Mouse (Mus musculus) adrenal gland, adult 2 months (tissue): ENCODE results near the gene Racgap1. TPM values are rescaled to one million over a fixed set of nuclear protein-coding genes. Genes with fewer than 3 reads are reported as not detected.

Experiments
- DNase-seq: peaks from one replicate; pipeline ENCODE4 v3.0.0; 2021
- polyA plus RNA-seq: library from polyadenylated mRNA; depleted of rRNA; stranded (reverse); fragments of >200 nt; gene quantifications from 2 replicates; pipeline ENCODE4 v1.2.3, GENCODE M21; 2012; rRNA removed
- total RNA-seq, 2 experiments: library from RNA; stranded (reverse); gene quantifications; 2 replicates each; pipeline ENCODE4 v1.2.3; 2021

Gene Racgap1
- total and polyA plus RNA-seq, 3 experiments: 2.7 to 3.7 (median 2.8) TPM

- DNase-seq: peak; percentile 29
Measured at GRCm38 (mm10) chr15:99590429-99591084, 60.9 kb downstream of the Racgap1 start, which contains the start of gene Aqp5. Aqp5 (plus strand) TSS chr15:99590782.

- no peak for DNase-seq
Measured at GRCm38 (mm10) chr15:99589704-99590103, 61.8 kb downstream of the Racgap1 start.

GRCm38 (mm10) chr15:99589237-99589636 is 62.2 kb downstream of the Racgap1 start:
- DNase-seq: no peak

GRCm38 (mm10) chr15:99586525-99586924 is 64.9 kb downstream of the Racgap1 start:
- DNase-seq: no peak

GRCm38 (mm10) chr15:99585741-99586140 is 65.7 kb downstream of the Racgap1 start:
- DNase-seq: peak; percentile 74

- DNase-seq: peak; percentile 15
Measured at GRCm38 (mm10) chr15:99584407-99585202, 66.9 kb downstream of the Racgap1 start.

- DNase-seq: peak; percentile 47
Measured at GRCm38 (mm10) chr15:99583463-99584344, 67.8 kb downstream of the Racgap1 start.

GRCm38 (mm10) chr15:99578802-99579485 is 72.5 kb downstream of the Racgap1 start, which contains the start of gene Aqp2:
Aqp2 (plus strand) TSS chr15:99579055.
- DNase-seq: peak; percentile 35

Other genes starting within 250 kb of the Racgap1 start
- 10 to 100 TPM; 16.8 to 20.4 TPM for gene Nckap5l, start 193.9 kb downstream of the Racgap1 start, total RNA-seq
- gene Nckap5l, start 193.9 kb downstream of the Racgap1 start, polyA plus RNA-seq: 35.2 and 43.9 TPM in 2 replicates
- gene Bcdin3d, start 176.9 kb downstream of the Racgap1 start, total RNA-seq: 1 to 10 TPM; 4.5 to 6.4 TPM
- gene Bcdin3d, start 176.9 kb downstream of the Racgap1 start, polyA plus RNA-seq: 3.3 and 4.7 TPM in 2 replicates
- gene Faim2, start 123.5 kb downstream of the Racgap1 start, total RNA-seq: 10 to 100 TPM; 32.2 to 33.3 TPM
- gene Faim2, start 123.5 kb downstream of the Racgap1 start, polyA plus RNA-seq: 8.8 and 14.3 TPM in 2 replicates
- 1 to 10 TPM in 1 of 2 experiments, under 1 TPM in 1; 0.81 to 3.5 TPM for gene Aqp2, start 72.6 kb downstream of the Racgap1 start, total RNA-seq
- 0.40 and 0.59 TPM in 2 replicates for gene Aqp2, start 72.6 kb downstream of the Racgap1 start, polyA plus RNA-seq
- 1 to 10 TPM; 1.1 to 3.4 TPM for gene Aqp5, start 60.9 kb downstream of the Racgap1 start, total RNA-seq
- gene Aqp5, start 60.9 kb downstream of the Racgap1 start, polyA plus RNA-seq: 0.86 and 1.6 TPM in 2 replicates
- gene Aqp6, start 50.3 kb downstream of the Racgap1 start, total RNA-seq: not detected
- not detected in 2 replicates for gene Aqp6, start 50.3 kb downstream of the Racgap1 start, polyA plus RNA-seq
- gene Asic1, start 18.7 kb upstream of the Racgap1 start, total RNA-seq: under 1 TPM; 0.59 to 0.72 TPM
- 0.37 and 0.71 TPM in 2 replicates for gene Asic1, start 18.7 kb upstream of the Racgap1 start, polyA plus RNA-seq
- 10 to 100 TPM; 37.6 to 53.6 TPM for gene Smarcd1, start 50.5 kb upstream of the Racgap1 start, total RNA-seq
- gene Smarcd1, start 50.5 kb upstream of the Racgap1 start, polyA plus RNA-seq: 74.6 and 76.9 TPM in 2 replicates
- gene Gm17349, start 53.8 kb upstream of the Racgap1 start, total RNA-seq: 10 to 100 TPM; 22.1 to 33.4 TPM
- gene Gm17349, start 53.8 kb upstream of the Racgap1 start, polyA plus RNA-seq: 111 and 156 TPM in 2 replicates
- gene Gpd1, start 65.9 kb upstream of the Racgap1 start, total RNA-seq: 1,000 to 10,000 TPM; 1,060 to 1,239 TPM
- 708 and 828 TPM in 2 replicates for gene Gpd1, start 65.9 kb upstream of the Racgap1 start, polyA plus RNA-seq
- 100 to 1,000 TPM; 202 to 243 TPM for gene Cox14, start 74.0 kb upstream of the Racgap1 start, total RNA-seq
- gene Cox14, start 74.0 kb upstream of the Racgap1 start, polyA plus RNA-seq: 685 and 754 TPM in 2 replicates
- gene Cers5, start 121.2 kb upstream of the Racgap1 start, total RNA-seq: 10 to 100 TPM; 46.4 to 54.6 TPM
- gene Cers5, start 121.2 kb upstream of the Racgap1 start, polyA plus RNA-seq: 26.1 and 32.6 TPM in 2 replicates
- gene Lima1, start 223.8 kb upstream of the Racgap1 start, total RNA-seq: 10 to 100 TPM; 35.3 to 50.0 TPM
- gene Lima1, start 223.8 kb upstream of the Racgap1 start, polyA plus RNA-seq: 5.7 and 8.3 TPM in 2 replicates